Mouse (Mus musculus) spleen, postnatal 4 days (tissue): ENCODE data around the gene Lrrc73.

Experiments
- DNase-seq, 2 experiments: peaks; one replicate each; pipeline ENCODE4 v3.0.0; 2022; ENCODE audit warnings: low spot score in 2 of 2

Gene Lrrc73

GRCm38 (mm10) chr17:46287678-46288095, 34.4 kb downstream of the Lrrc73 start:
- DNase-seq, result no peak

- DNase-seq, result no peak
These were observed 43.3 kb downstream of the Lrrc73 start for GRCm38 (mm10) chr17:46296601-46297000.

GRCm38 (mm10) chr17:46297028-46297363, 43.7 kb downstream of the Lrrc73 start:
- DNase-seq, result no peak

- no peak for DNase-seq
These were observed 44.3 kb downstream of the Lrrc73 start, which contains the start of gene Dlk2 for GRCm38 (mm10) chr17:46297364-46298219. TSS of gene Dlk2 (plus strand) at chr17:46297421.

GRCm38 (mm10) chr17:46298220-46298913, 45.0 kb downstream of the Lrrc73 start:
- peak; percentile 64 to 89 for DNase-seq

- DNase-seq, result no peak
These were observed 48.6 kb downstream of the Lrrc73 start for GRCm38 (mm10) chr17:46301892-46302291.

GRCm38 (mm10) chr17:46304184-46304583, 50.9 kb downstream of the Lrrc73 start:
- DNase-seq, result peak in 1 of 2 experiments; percentile 60
